Mouse (Mus musculus): Measurements from ENCODE around the gene Rap1gap.

Gene Rap1gap

GRCm38 (mm10) chr4:137664433-137664979 is at the start of gene Rap1gap:
Gene Rap1gap (plus strand): TSS chr4:137664726.
- no peak for DNase-seq (ENCODE audit: low spot score)

GRCm38 (mm10) chr4:137622847-137623246 is 41.7 kb upstream of the Rap1gap start:
- DNase-seq (ENCODE audit: low spot score), result no peak

- no peak for DNase-seq (ENCODE audit: low spot score)
Measured at GRCm38 (mm10) chr4:137627476-137628235, 36.9 kb upstream of the Rap1gap start.

GRCm38 (mm10) chr4:137628400-137628799 is 36.1 kb upstream of the Rap1gap start:
- DNase-seq (ENCODE audit: low spot score), result no peak

- no peak for DNase-seq (ENCODE audit: low spot score)
Measured at GRCm38 (mm10) chr4:137629354-137629753, 35.2 kb upstream of the Rap1gap start.

- DNase-seq (ENCODE audit: low spot score), result no peak
Measured at GRCm38 (mm10) chr4:137630153-137630552, 34.4 kb upstream of the Rap1gap start.

GRCm38 (mm10) chr4:137631596-137631995 is 32.9 kb upstream of the Rap1gap start:
- DNase-seq (ENCODE audit: low spot score), result no peak

- no peak for DNase-seq (ENCODE audit: low spot score)
Measured at GRCm38 (mm10) chr4:137633394-137633793, 31.1 kb upstream of the Rap1gap start.

- no peak for DNase-seq (ENCODE audit: low spot score)
Measured at GRCm38 (mm10) chr4:137636597-137636996, 27.9 kb upstream of the Rap1gap start.

- DNase-seq (ENCODE audit: low spot score), result no peak
Measured at GRCm38 (mm10) chr4:137641556-137641955, 23.0 kb upstream of the Rap1gap start.

GRCm38 (mm10) chr4:137642101-137642500 is 22.4 kb upstream of the Rap1gap start:
- DNase-seq (ENCODE audit: low spot score), result no peak

- no peak for DNase-seq (ENCODE audit: low spot score)
Measured at GRCm38 (mm10) chr4:137643459-137643858, 21.1 kb upstream of the Rap1gap start.

- no peak for DNase-seq (ENCODE audit: low spot score)
Measured at GRCm38 (mm10) chr4:137646262-137646661, 18.3 kb upstream of the Rap1gap start.

- DNase-seq (ENCODE audit: low spot score), result no peak
Measured at GRCm38 (mm10) chr4:137647648-137648047, 16.9 kb upstream of the Rap1gap start.

- DNase-seq (ENCODE audit: low spot score), result no peak
Measured at GRCm38 (mm10) chr4:137648230-137648629, 16.3 kb upstream of the Rap1gap start.

GRCm38 (mm10) chr4:137650912-137651311 is 13.6 kb upstream of the Rap1gap start:
- DNase-seq (ENCODE audit: low spot score), result no peak

GRCm38 (mm10) chr4:137652835-137653346 is 11.6 kb upstream of the Rap1gap start:
- no peak for DNase-seq (ENCODE audit: low spot score)

- DNase-seq (ENCODE audit: low spot score), result no peak
Measured at GRCm38 (mm10) chr4:137655241-137656031, 9.1 kb upstream of the Rap1gap start.

GRCm38 (mm10) chr4:137657674-137658073 is 6.9 kb upstream of the Rap1gap start:
- DNase-seq (ENCODE audit: low spot score), result no peak

- DNase-seq (ENCODE audit: low spot score), result no peak
Measured at GRCm38 (mm10) chr4:137659541-137659940, 5.0 kb upstream of the Rap1gap start.

GRCm38 (mm10) chr4:137660364-137661077 is 4.0 kb upstream of the Rap1gap start:
- no peak for DNase-seq (ENCODE audit: low spot score)

GRCm38 (mm10) chr4:137661078-137661450 is 3.5 kb upstream of the Rap1gap start:
- no peak for DNase-seq (ENCODE audit: low spot score)

Data from ovary, postnatal 10 days (tissue).